Mouse (Mus musculus): Measurements from ENCODE around the gene Ankdd1b. TPM values are rescaled to one million over a fixed set of nuclear protein-coding genes. Genes with fewer than 3 reads are reported as not detected.

The Ankdd1b gene
- polyA plus RNA-seq, 1 experiment from 2014 or later = 0.13 TPM

DNA sequence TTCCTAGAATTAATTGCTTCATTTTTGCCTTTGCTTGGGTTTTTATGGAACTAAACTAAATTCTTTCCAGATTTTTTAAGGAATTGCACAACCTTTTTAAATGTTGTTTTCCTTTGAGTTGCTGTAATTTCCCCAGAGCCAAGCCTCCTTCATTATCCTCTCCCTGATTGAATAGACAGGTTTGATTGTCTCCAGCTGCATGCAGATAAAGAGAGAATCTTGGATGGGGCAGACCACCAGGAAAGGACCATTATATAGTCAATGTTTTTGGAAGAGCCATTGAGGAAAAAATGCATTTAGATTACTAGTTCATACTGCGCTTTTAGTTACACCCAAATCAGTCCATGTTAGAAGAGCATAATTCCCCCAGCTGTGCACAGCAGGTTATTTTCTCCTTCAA, 62.2 kb downstream of the Ankdd1b start:
- WGBS = 88% methylated on average over 1 of the region's 1 CpGs
- H3K36me3 ChIP-seq (ENCODE audit: control insufficient read depth, insufficient read depth, low read length) = peaks cover 35% of the 10 kb centered on the region
- H3K4me2 ChIP-seq (ENCODE audit: low read depth, low read length) = no peak overlapping the region
- no peaks in the 10 kb centered on the region for H3K4me1 ChIP-seq (replicated peaks; ENCODE audit: control insufficient read depth, insufficient read depth, low read length)
- no peak overlapping the region for H3K9ac ChIP-seq (ENCODE audit: low read length)
- H3K9me3 ChIP-seq (ENCODE audit: control insufficient read depth, low read length) = no peaks in the 10 kb centered on the region
- no peak overlapping the region for H3K4me3 ChIP-seq (ENCODE audit: low read length)
- ATAC-seq (ENCODE audit: low read depth) = no peak
- no peak overlapping the region for H3K27ac ChIP-seq (ENCODE audit: low read length)
- H3K27me3 ChIP-seq (ENCODE audit: control insufficient read depth, insufficient read depth, low read depth, low read length) = no peaks in the 10 kb centered on the region

GRCm38 (mm10) chr13:96407040-96407439, 64.0 kb downstream of the Ankdd1b start:
- no peaks in the 10 kb centered on the region for H3K4me1 ChIP-seq (replicated peaks; ENCODE audit: control insufficient read depth, insufficient read depth, low read length)
- no peak overlapping the region for H3K27ac ChIP-seq (ENCODE audit: low read length)
- H3K4me2 ChIP-seq (ENCODE audit: low read depth, low read length) = no peak overlapping the region
- H3K9me3 ChIP-seq (ENCODE audit: control insufficient read depth, low read length) = no peaks in the 10 kb centered on the region
- H3K9ac ChIP-seq (ENCODE audit: low read length) = no peak overlapping the region
- 60% methylated on average over 4 of the region's 4 CpGs for WGBS
- H3K36me3 ChIP-seq (ENCODE audit: control insufficient read depth, insufficient read depth, low read length) = peaks cover 38% of the 10 kb centered on the region
- H3K4me3 ChIP-seq (ENCODE audit: low read length) = no peak overlapping the region
- ATAC-seq (ENCODE audit: low read depth) = peak; percentile 66
- no peaks in the 10 kb centered on the region for H3K27me3 ChIP-seq (ENCODE audit: control insufficient read depth, insufficient read depth, low read depth, low read length)

DNA sequence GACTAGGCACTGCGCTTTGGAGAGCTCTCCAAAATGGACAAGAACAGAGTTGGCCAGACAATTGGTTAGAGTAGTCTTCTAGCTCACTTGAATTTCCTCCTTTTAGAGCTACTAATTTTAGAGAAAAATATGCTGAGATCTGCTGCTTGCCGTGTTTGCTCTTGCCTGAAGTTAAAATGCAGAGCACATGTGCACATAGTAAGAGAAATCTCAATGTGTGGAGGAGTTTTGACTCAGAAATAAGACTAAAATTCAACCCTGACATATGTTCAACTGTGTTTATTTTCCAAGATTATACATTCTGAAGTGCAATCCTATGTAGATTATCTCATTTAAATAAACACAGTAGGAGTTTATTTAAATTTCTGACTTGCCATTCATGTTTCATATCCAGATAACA, 65.5 kb downstream of the Ankdd1b start:
- no peaks in the 10 kb centered on the region for H3K4me1 ChIP-seq (replicated peaks; ENCODE audit: control insufficient read depth, insufficient read depth, low read length)
- no peak overlapping the region for H3K9ac ChIP-seq (ENCODE audit: low read length)
- no peaks in the 10 kb centered on the region for H3K27me3 ChIP-seq (ENCODE audit: control insufficient read depth, insufficient read depth, low read depth, low read length)
- H3K4me3 ChIP-seq (ENCODE audit: low read length) = no peak overlapping the region
- no peak for ATAC-seq (ENCODE audit: low read depth)
- no peak overlapping the region for H3K27ac ChIP-seq (ENCODE audit: low read length)
- no peak overlapping the region for H3K4me2 ChIP-seq (ENCODE audit: low read depth, low read length)
- 95% methylated on average over 2 of the region's 2 CpGs for WGBS
- peaks cover 37% of the 10 kb centered on the region for H3K36me3 ChIP-seq (ENCODE audit: control insufficient read depth, insufficient read depth, low read length)
- H3K9me3 ChIP-seq (ENCODE audit: control insufficient read depth, low read length) = no peaks in the 10 kb centered on the region

- no peak for ATAC-seq (ENCODE audit: low read depth)
- H3K27me3 ChIP-seq (ENCODE audit: control insufficient read depth, insufficient read depth, low read depth, low read length) = no peaks in the 10 kb centered on the region
- no peak overlapping the region for H3K4me2 ChIP-seq (ENCODE audit: low read depth, low read length)
- no peaks in the 10 kb centered on the region for H3K9me3 ChIP-seq (ENCODE audit: control insufficient read depth, low read length)
- H3K36me3 ChIP-seq (ENCODE audit: control insufficient read depth, insufficient read depth, low read length) = peaks cover 58% of the 10 kb centered on the region
- 92% methylated on average over 5 of the region's 5 CpGs for WGBS
- H3K4me1 ChIP-seq (replicated peaks; ENCODE audit: control insufficient read depth, insufficient read depth, low read length) = no peaks in the 10 kb centered on the region
- no peak overlapping the region for H3K27ac ChIP-seq (ENCODE audit: low read length)
- H3K9ac ChIP-seq (ENCODE audit: low read length) = no peak overlapping the region
- H3K4me3 ChIP-seq (ENCODE audit: low read length) = no peak overlapping the region
Measured at GRCm38 (mm10) chr13:96401251-96401650, 69.7 kb downstream of the Ankdd1b start.

DNA sequence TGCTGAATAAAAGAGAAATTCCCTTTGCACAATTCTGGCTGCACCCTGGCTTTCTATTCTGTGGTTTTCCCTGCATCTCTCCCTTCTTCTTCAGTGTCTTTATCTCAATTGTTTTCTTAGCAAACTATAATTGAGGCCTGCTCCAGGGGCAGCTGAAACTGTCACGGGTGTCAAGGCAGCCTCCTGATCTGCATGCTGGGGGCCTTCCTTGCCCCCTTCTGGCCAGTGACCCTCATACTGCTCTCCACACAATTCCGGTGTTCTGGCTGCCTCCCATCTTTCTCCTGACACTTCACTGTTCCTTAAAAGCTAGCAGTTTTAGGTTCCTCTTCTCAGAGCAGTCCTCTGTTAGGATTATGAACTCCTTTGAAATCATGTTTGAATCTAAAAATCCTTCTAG, 81.7 kb downstream of the Ankdd1b start:
- Histone ChIP-seq H3K27me3 (ENCODE audit: control insufficient read depth, insufficient read depth, low read depth, low read length) (no peaks in the 10 kb centered on the region), H3K36me3 (ENCODE audit: control insufficient read depth, insufficient read depth, low read length) (peaks cover 21% of the 10 kb centered on the region), H3K4me3 (ENCODE audit: low read length) (peak overlapping the region; percentile 95), H3K27ac (ENCODE audit: low read length) (no peak overlapping the region), H3K9me3 (ENCODE audit: control insufficient read depth, low read length) (no peaks in the 10 kb centered on the region; the same call in 1 of the 2 replicates), H3K4me1 (replicated peaks; ENCODE audit: control insufficient read depth, insufficient read depth, low read length) (peaks cover 9% of the 10 kb centered on the region), H3K9ac (ENCODE audit: low read length) (peak overlapping the region; percentile 89), H3K4me2 (ENCODE audit: low read depth, low read length) (peak overlapping the region; percentile 59)
- WGBS = 17% methylated on average over 2 of the region's 2 CpGs
- no peak for ATAC-seq (ENCODE audit: low read depth)

DNA sequence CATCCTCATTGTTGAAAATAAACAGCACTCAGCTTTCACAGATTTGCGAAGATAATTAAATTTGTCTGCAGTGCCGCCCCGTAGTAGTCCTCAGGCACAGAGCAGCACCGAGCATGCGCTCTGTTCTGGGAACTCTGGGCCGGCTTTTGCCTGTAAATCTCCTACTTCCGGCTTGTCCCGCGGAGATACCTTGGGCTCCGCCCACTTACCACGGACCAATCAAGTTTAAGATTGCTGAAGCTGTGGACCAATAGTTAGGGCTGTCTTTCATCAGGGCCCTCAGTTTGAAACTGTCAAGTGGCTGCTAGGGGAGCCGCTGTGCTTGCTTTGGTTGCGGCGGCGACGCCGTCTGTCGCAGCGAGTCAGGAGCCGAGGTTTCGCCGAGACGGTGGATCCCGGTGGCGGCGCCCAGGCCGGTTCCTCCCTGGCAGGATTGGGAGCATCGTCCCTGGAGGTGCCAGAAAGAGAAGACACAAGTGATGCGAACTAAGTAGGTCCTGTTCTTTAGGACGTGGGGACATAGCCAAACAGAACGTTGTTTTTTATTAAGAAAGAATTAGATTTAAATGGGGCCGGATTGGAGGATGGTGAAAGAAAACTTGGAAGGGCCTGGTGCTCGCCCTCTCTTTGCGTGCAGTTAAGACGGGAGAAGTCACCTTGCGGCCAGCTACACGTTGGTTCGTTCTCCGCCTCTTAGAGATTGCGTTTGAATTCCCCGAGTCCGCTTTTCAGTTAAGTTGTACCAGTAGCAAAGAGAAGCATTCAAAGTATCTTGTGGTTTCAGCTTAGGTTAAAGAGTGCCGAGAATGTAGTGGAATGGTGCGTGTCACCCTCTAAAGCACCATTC, 82.7 kb downstream of the Ankdd1b start, which contains the start of gene Poc5:
TSS of gene Poc5 (plus strand) at position 253 of the 847 bp plus-strand sequence.
- H3K9me3 ChIP-seq (ENCODE audit: control insufficient read depth, low read length) = no peaks in the 10 kb centered on the region; the same call in 1 of the 2 replicates
- peak; percentile 100 for ATAC-seq (ENCODE audit: low read depth)
- H3K36me3 ChIP-seq (ENCODE audit: control insufficient read depth, insufficient read depth, low read length) = peaks cover 15% of the 10 kb centered on the region
- H3K9ac ChIP-seq (ENCODE audit: low read length) = peak within 1 kb of the TSS; percentile 89
- H3K27me3 ChIP-seq (ENCODE audit: control insufficient read depth, insufficient read depth, low read depth, low read length) = no peaks in the 10 kb centered on the region
- under 1% methylated on average over 44 of the region's 44 CpGs for WGBS
- peaks cover 9% of the 10 kb centered on the region for H3K4me1 ChIP-seq (replicated peaks; ENCODE audit: control insufficient read depth, insufficient read depth, low read length)
- H3K27ac ChIP-seq (ENCODE audit: low read length) = peak within 1 kb of the TSS; percentile 80; the same call in 1 of the 2 replicates
- H3K4me3 ChIP-seq (ENCODE audit: low read length) = peak within 1 kb of the TSS; percentile 95
- H3K4me2 ChIP-seq (ENCODE audit: low read depth, low read length) = peak within 1 kb of the TSS; percentile 78

- Histone ChIP-seq H3K27ac (ENCODE audit: low read length) (no peak overlapping the region), H3K27me3 (ENCODE audit: control insufficient read depth, insufficient read depth, low read depth, low read length) (no peaks in the 10 kb centered on the region), H3K4me3 (ENCODE audit: low read length) (no peak overlapping the region), H3K4me1 (replicated peaks; ENCODE audit: control insufficient read depth, insufficient read depth, low read length) (no peaks in the 10 kb centered on the region), H3K9ac (ENCODE audit: low read length) (no peak overlapping the region), H3K4me2 (ENCODE audit: low read depth, low read length) (no peak overlapping the region), H3K9me3 (ENCODE audit: control insufficient read depth, low read length) (no peaks in the 10 kb centered on the region), H3K36me3 (ENCODE audit: control insufficient read depth, insufficient read depth, low read length) (no peaks in the 10 kb centered on the region)
- WGBS = 45% methylated on average over 4 of the region's 4 CpGs
- ATAC-seq (ENCODE audit: low read depth) = no peak
Measured at GRCm38 (mm10) chr13:96377883-96378282, 93.1 kb downstream of the Ankdd1b start.

- no peak overlapping the region for H3K27ac ChIP-seq (ENCODE audit: low read length)
- H3K27me3 ChIP-seq (ENCODE audit: control insufficient read depth, insufficient read depth, low read depth, low read length) = no peaks in the 10 kb centered on the region
- no peaks in the 10 kb centered on the region for H3K36me3 ChIP-seq (ENCODE audit: control insufficient read depth, insufficient read depth, low read length)
- no peak overlapping the region for H3K9ac ChIP-seq (ENCODE audit: low read length)
- no peak overlapping the region for H3K4me2 ChIP-seq (ENCODE audit: low read depth, low read length)
- no peaks in the 10 kb centered on the region for H3K9me3 ChIP-seq (ENCODE audit: control insufficient read depth, low read length)
- H3K4me3 ChIP-seq (ENCODE audit: low read length) = no peak overlapping the region
- ATAC-seq (ENCODE audit: low read depth) = peak; percentile 64; the same call in 1 of the 2 replicates
- no peaks in the 10 kb centered on the region for H3K4me1 ChIP-seq (replicated peaks; ENCODE audit: control insufficient read depth, insufficient read depth, low read length)
- WGBS = 69% methylated on average over 18 of the region's 18 CpGs
Measured at GRCm38 (mm10) chr13:96376871-96377270, 94.1 kb downstream of the Ankdd1b start.

DNA sequence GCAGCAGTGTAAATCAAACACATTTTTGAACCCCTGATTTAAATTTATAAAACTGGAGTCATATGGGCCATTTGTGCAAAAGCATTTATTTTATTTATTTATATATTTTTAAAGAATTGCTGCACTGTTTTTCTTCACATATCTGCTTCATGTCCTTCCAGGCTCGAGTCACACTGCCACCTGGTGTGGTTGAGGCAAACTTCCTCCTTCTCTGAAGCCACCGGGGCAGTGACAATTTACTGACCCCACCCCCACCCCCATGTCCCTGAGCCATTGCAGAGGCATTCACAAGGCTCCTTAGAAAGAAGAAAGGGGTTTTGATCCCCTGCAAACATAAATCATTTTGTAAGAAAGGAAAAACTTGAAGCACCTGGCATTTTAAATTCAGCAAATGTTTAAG, 95.5 kb downstream of the Ankdd1b start:
- Histone ChIP-seq H3K27ac (ENCODE audit: low read length) (no peak overlapping the region), H3K4me1 (replicated peaks; ENCODE audit: control insufficient read depth, insufficient read depth, low read length) (no peaks in the 10 kb centered on the region), H3K36me3 (ENCODE audit: control insufficient read depth, insufficient read depth, low read length) (no peaks in the 10 kb centered on the region), H3K9me3 (ENCODE audit: control insufficient read depth, low read length) (no peaks in the 10 kb centered on the region), H3K4me2 (ENCODE audit: low read depth, low read length) (no peak overlapping the region), H3K9ac (ENCODE audit: low read length) (no peak overlapping the region), H3K27me3 (ENCODE audit: control insufficient read depth, insufficient read depth, low read depth, low read length) (no peaks in the 10 kb centered on the region), H3K4me3 (ENCODE audit: low read length) (no peak overlapping the region)
- 2% methylated on average over 2 of the region's 2 CpGs for WGBS
- no peak for ATAC-seq (ENCODE audit: low read depth)

Measured in lung, embryonic 16.5 days (tissue).